Comparison of ENCODE assay signal across 8 mouse cellular contexts in the genomic region with DNA sequence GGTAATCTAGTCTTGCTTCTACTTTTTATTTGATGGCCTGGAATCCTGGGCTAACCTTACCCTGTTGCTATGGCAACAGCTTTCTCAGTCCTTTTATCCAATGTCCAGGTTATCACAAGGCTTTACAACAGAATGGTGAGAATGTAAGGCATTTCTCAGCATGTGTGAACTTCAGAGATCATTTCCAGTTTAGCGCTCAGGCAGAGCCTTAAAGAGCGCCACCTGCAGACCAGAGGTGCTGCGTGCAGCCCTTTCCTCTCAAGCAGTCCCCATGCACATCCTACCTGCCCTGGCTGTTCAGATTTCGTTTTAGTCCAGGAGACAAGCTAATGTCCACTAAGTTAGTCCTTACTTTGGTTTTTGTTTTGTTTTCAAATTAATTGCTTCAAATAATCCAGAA. TPM values are rescaled to one million over a fixed set of nuclear protein-coding genes. Genes with fewer than 3 reads are reported as not detected.
DNase-seq lines count a peak whose midpoint lies in the region; ATAC-seq and TF ChIP-seq lines count a peak whose summit lies in the region.

No protein-coding gene starts in this region.

- H3K4me2 ChIP-seq in embryonic facial prominence, embryonic 14.5 days (ENCODE audit: low read depth, low read length) = no peak overlapping the region

- H3K9ac ChIP-seq in embryonic facial prominence, embryonic 14.5 days (ENCODE audit: low read depth, low read length) = no peak overlapping the region

- H3K27ac ChIP-seq in bone marrow macrophage, adult 2 months (ENCODE audit: insufficient read depth, low read depth, low read length) = no peak overlapping the region
- no peak overlapping the region for H3K27ac ChIP-seq in embryonic facial prominence, embryonic 14.5 days (replicated peaks; ENCODE audit: low read depth, low read length)
- H3K27ac ChIP-seq in small intestine, adult 2 months (ENCODE audit: insufficient read depth, low read depth, low read length) = no peak overlapping the region

- H3K4me1 ChIP-seq in E14TG2a.4 (replicated peaks; ENCODE audit: low read depth, low read length) = peaks cover 4% of the 10 kb centered on the region; the same call in 1 of the 2 replicates
- H3K4me1 ChIP-seq in bone marrow macrophage, adult 2 months (ENCODE audit: control insufficient read depth, insufficient read depth, low read length) = no peaks in the 10 kb centered on the region
- H3K4me1 ChIP-seq in embryonic facial prominence, embryonic 14.5 days (ENCODE audit: control insufficient read depth, insufficient read depth, low read length) = no peaks in the 10 kb centered on the region
- peaks cover 7% of the 10 kb centered on the region; the same call in 1 of the 2 replicates for H3K4me1 ChIP-seq in small intestine, adult 2 months (ENCODE audit: control insufficient read depth, insufficient read depth, insufficient read length, low read length)

- peak; percentile 92 for TF ChIP-seq CTCF in E14TG2a.4 (conservative IDR thresholded peaks at IDR 0.05; ENCODE audit: low read length)
- peak; percentile 18; the same call in 1 of the 2 replicates for TF ChIP-seq CTCF in bone marrow macrophage, adult 2 months (IDR thresholded peaks at IDR 0.05; ENCODE audit: low read depth, low read length)
- TF ChIP-seq CTCF in small intestine, adult 2 months (IDR thresholded peaks at IDR 0.05; ENCODE audit: extremely low read depth, insufficient read length, insufficient replicate concordance, low read depth, low read length) = peak; percentile 65; the same call in 1 of the 2 replicates

- H3K27me3 ChIP-seq in E14TG2a.4 (ENCODE audit: insufficient read depth, low read length) = 0 out of 2 replicates have a peak, but pooled peaks cover 2% of the 10 kb centered on the region
- H3K27me3 ChIP-seq in embryonic facial prominence, embryonic 14.5 days (replicated peaks; ENCODE audit: control insufficient read depth, insufficient read depth, low read length) = no peaks in the 10 kb centered on the region
- no peaks in the 10 kb centered on the region for H3K27me3 ChIP-seq in small intestine, adult 2 months (ENCODE audit: control insufficient read depth, insufficient read depth, low read length)

- no peaks in the 10 kb centered on the region for H3K9me3 ChIP-seq in E14TG2a.4 (ENCODE audit: low read length)
- H3K9me3 ChIP-seq in embryonic facial prominence, embryonic 14.5 days (ENCODE audit: control insufficient read depth, low read length) = no peaks in the 10 kb centered on the region

- no peak for TF ChIP-seq POLR2A in bone marrow macrophage, adult 2 months (IDR thresholded peaks at IDR 0.05; ENCODE audit: borderline replicate concordance, low read depth, low read length)
- no peak for TF ChIP-seq POLR2A in small intestine, adult 2 months (IDR thresholded peaks at IDR 0.05; ENCODE audit: low read depth, low read length)

- no peak for ATAC-seq in embryonic facial prominence, embryonic 14.5 days (ENCODE audit: low read depth)

- 25% methylated on average over 4 of the region's 4 CpGs for WGBS in embryonic facial prominence, embryonic 14.5 days
- 49% methylated on average over 4 of the region's 4 CpGs for WGBS in small intestine, adult 2 months

- no peaks in the 10 kb centered on the region for H3K36me3 ChIP-seq in E14TG2a.4 (ENCODE audit: insufficient read depth, low read length)
- no peaks in the 10 kb centered on the region for H3K36me3 ChIP-seq in embryonic facial prominence, embryonic 14.5 days (ENCODE audit: control insufficient read depth, insufficient read depth, low read length)
- H3K36me3 ChIP-seq in small intestine, adult 2 months (ENCODE audit: control insufficient read depth, insufficient read depth, low read length) = no peaks in the 10 kb centered on the region

- peak; percentile 23 for DNase-seq in kidney, adult 18-20 months
- DNase-seq in kidney, adult 11 months = no peak
- peak; percentile 22 for DNase-seq in embryonic facial prominence, embryonic 14.5 days (ENCODE audit: low spot score)
- no peak for DNase-seq in frontal cortex, postnatal 36 days (ENCODE audit: low spot score in 2 of 2)
- no peak for DNase-seq in layer of hippocampus, adult 9-10 months (ENCODE audit: low spot score)

- no peak overlapping the region for H3K4me3 ChIP-seq in E14TG2a.4 (replicated peaks; ENCODE audit: low read length)
- no peak overlapping the region for H3K4me3 ChIP-seq in bone marrow macrophage, adult 2 months (ENCODE audit: insufficient read depth, low read length)
- H3K4me3 ChIP-seq in embryonic facial prominence, embryonic 14.5 days (ENCODE audit: low read depth, low read length) = no peak overlapping the region
- H3K4me3 ChIP-seq in small intestine, adult 2 months (ENCODE audit: low read depth, low read length) = no peak overlapping the region

RNA-seq across cellular contexts. Expression of a gene that starts 46.8 kb away (rescaled TPM):
- not detected in 2 replicates for polyA plus RNA-seq in bone marrow macrophage, adult 2 months (2012; ENCODE audit: insufficient read depth, insufficient read length, missing spikeins)
- 0.54 TPM in 1 of 2 replicates, not detected in the other for polyA plus RNA-seq in embryonic facial prominence, embryonic 14.5 days (2014; fragmentation: Nextera tagmentation; extraction: Ambion mirVana)
- polyA plus RNA-seq in small intestine, adult 2 months (2012; rRNA removed) = 0.05 TPM in 1 of 2 replicates, not detected in the other

Comparison
In these comparisons a context has a peak if more than half of its experiments do, and no peak if none do; other contexts are left out.
1. DNase-seq: peak in kidney, adult 18-20 months (single experiment) and embryonic facial prominence, embryonic 14.5 days (single experiment); none in kidney, adult 11 months (single experiment), frontal cortex, postnatal 36 days (0 of 2) and layer of hippocampus, adult 9-10 months (single experiment).
2. CTCF ChIP-seq: peak in every context shown above with its lines; median percentile 92 in E14TG2a.4; 65 in small intestine, adult 2 months; 18 in bone marrow macrophage, adult 2 months.